Comparison of ENCODE assay signal across 22 mouse cellular contexts in genomic region chr1:164931135-164931534, GRCm38 (mm10). TPM values are rescaled to one million over a fixed set of nuclear protein-coding genes. Genes with fewer than 3 reads are reported as not detected.
A peak's percentile ranks its signal among the peaks of the same experiment; 100 is the strongest.
DNase-seq lines count a peak whose midpoint lies in the region; ATAC-seq lines count a peak whose summit lies in the region.
"Had no signal": no experiment of that assay in that cellular context is flagged by ENCODE, and none has a peak within 500 bp of the region (broad histone marks: within the 10 kb centered on the region; RNA-seq: fewer than 3 reads in every experiment).

No protein-coding gene starts in this region.

- ATAC-seq in frontal cortex, adult (ENCODE audit: low TSS enrichment), result peak; percentile 85
- no peak for ATAC-seq in CD4-positive, CD25-positive, alpha-beta regulatory T cell, adult 4 months
- ATAC-seq: forebrain, embryonic 14.5 days; intestine, embryonic 16.5 days had no signal

- intact Hi-C loops in left cerebral cortex, postnatal 4 days (cut with DNase I), result no loop called here
- intact Hi-C loops in left cerebral cortex, postnatal 36 days (cut with DNase I), result no loop called here

- peak; percentile 22 for DNase-seq in left cerebral cortex, adult 11 months (ENCODE audit: low spot score)
- DNase-seq in left cerebral cortex, postnatal 4 days, result no peak
- peak; percentile 29 for DNase-seq in layer of hippocampus, adult 9-10 months (ENCODE audit: low spot score)
- peak; percentile 12 to 19 for DNase-seq in left cerebral cortex, postnatal 36 days (ENCODE audit: low spot score in 2 of 2)
- no peak for DNase-seq in adrenal gland, postnatal 14 days
- no peak for DNase-seq in yolk sac, embryonic 10.5 days (ENCODE audit: low spot score)
- DNase-seq: adrenal gland, adult 8-10 months; cerebellum, adult 11-12 months; gastrocnemius, adult 2 months; heart, adult 2 months; liver; thymus, adult 18-20 months had no signal

RNA-seq across cellular contexts. Expression of gene Xcl1, which starts 4.2 kb away (rescaled TPM):
- total RNA-seq in left cerebral cortex, postnatal 4 days (2021), result not detected
- not detected for total RNA-seq in left cerebral cortex, postnatal 36 days (2021)
- total RNA-seq in adrenal gland, postnatal 14 days (2021), result not detected in 2 replicates
- 1 to 10 TPM; 4.4 to 8.0 TPM for polyA plus RNA-seq in CD4-positive, CD25-positive, alpha-beta regulatory T cell, adult 4 months (2017; shearing (Covaris generic))
- total RNA-seq: gastrocnemius, adult 2 months; heart, adult 2 months; left cerebral cortex, adult 8-10 months; midbrain, postnatal 0 days had no signal
- polyA plus RNA-seq: embryonic facial prominence, embryonic 10.5 days; forebrain, embryonic 14.5 days; hindbrain, embryonic 12.5 days; kidney, embryonic 15.5 days; midbrain, postnatal 0 days; neural tube, embryonic 11.5 days had no signal

Comparison
In these comparisons a context has a peak if more than half of its experiments do, and no peak if none do; other contexts are left out.
1. DNase-seq: peak in left cerebral cortex, adult 11 months (single experiment), layer of hippocampus, adult 9-10 months (single experiment) and left cerebral cortex, postnatal 36 days (2 of 2); none in left cerebral cortex, postnatal 4 days (single experiment), adrenal gland, postnatal 14 days (single experiment) and yolk sac, embryonic 10.5 days (single experiment).